Mouse (Mus musculus): Measurements from ENCODE around the gene Xlr5c. TPM values are rescaled to one million over a fixed set of nuclear protein-coding genes. Genes with fewer than 3 reads are reported as not detected.
"Not testable (repeated sequence)": the region's sequence is repeated elsewhere in the genome, so short reads cannot be mapped to it uniquely, and the experiment has no call there.

Gene Xlr5c
- 0.42 and 7.1 TPM in 2 replicates for total RNA-seq (2012; rRNA removed)

DNA sequence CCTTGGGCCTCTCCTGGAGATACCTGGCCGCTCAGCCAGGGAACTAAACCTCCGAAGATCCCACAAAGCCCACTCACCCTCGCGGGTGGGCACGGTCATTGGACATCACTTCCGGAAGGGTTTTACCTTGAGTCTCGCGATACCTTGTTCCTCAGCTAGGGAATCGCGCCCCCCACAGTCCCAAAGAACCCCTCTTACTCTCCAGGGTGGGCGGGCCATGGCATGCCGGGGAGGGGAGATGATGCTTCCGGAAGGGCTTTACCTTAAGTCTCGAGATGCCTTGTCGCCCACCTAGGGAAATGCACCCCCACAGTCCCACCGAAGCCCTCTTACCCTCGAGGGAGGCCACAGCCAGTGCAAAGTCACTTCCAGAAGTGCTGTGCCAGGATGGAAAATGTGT is at the start of gene Xlr5c, which contains the start of gene Xlr5a:
Gene Xlr5c, minus strand, starts transcription at position 101 of the 400 bp plus-strand sequence.
Gene Xlr5a, minus strand, starts transcription at position 101 of the 400 bp plus-strand sequence.
- DNase-seq (ENCODE audit: low read depth, low spot score); H3K4me3 ChIP-seq (ENCODE audit: insufficient read depth in 1 of 2, low read depth in 1 of 2, low read length in 2 of 2, poor library complexity in 1 of 2, severe bottlenecking in 1 of 2); H3K4me1 ChIP-seq (ENCODE audit: control insufficient read depth in 2 of 2, insufficient read depth in 2 of 2, low read length in 2 of 2, poor library complexity in 1 of 2); H3K9ac ChIP-seq (ENCODE audit: insufficient read depth, low read depth, low read length, poor library complexity, severe bottlenecking); H3K27ac ChIP-seq (ENCODE audit: insufficient read depth, low read depth, low read length, poor library complexity, severe bottlenecking); in situ Hi-C loops (cut with MboI; ENCODE audit: low sequenced_read_pairs in 2 of 2, unreplicated experiment in 2 of 2); H3K36me3 ChIP-seq (ENCODE audit: control insufficient read depth, insufficient read depth, low read length, poor library complexity, severe bottlenecking); H3K9me3 ChIP-seq (ENCODE audit: control insufficient read depth, insufficient read depth, low read depth, low read length): not testable (repeated sequence)

DNA sequence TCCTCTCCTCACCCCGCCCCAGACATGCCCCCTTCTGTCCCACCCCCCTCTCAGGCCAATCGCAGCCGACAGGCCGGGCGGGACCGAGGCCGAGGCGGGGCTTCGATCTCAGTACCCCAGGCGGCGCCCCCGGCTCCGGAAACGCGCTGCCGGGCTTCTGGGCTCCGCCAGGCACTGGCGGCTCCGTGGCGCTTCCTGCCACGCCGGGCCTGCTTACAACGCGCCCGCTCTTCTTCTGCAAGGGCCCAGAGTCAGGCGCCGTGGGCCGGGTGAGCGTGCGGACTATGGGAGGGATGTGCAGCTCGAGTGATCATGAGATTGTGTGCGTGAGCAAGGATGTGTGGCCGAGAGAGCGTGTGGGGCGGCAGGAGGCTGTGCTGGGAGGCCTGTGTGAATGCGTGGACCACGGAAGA is 49.7 kb upstream of the Xlr5c start, which contains the start of gene Zfp275:
Gene Zfp275, plus strand, starts transcription at position 139 of the 413 bp plus-strand sequence.
- Histone ChIP-seq H3K9ac (ENCODE audit: insufficient read depth, low read depth, low read length, poor library complexity, severe bottlenecking) (peak within 1 kb of the TSS; percentile 77), H3K36me3 (ENCODE audit: control insufficient read depth, insufficient read depth, low read length, poor library complexity, severe bottlenecking) (no peaks in the 10 kb centered on the region; the same call in 1 of the 2 replicates), H3K27ac (ENCODE audit: insufficient read depth, low read depth, low read length, poor library complexity, severe bottlenecking) (no peak within 1 kb of the TSS), H3K4me1 (ENCODE audit: control insufficient read depth in 2 of 2, insufficient read depth in 2 of 2, low read length in 2 of 2, poor library complexity in 1 of 2) (no peaks in the 10 kb centered on the region), H3K4me3 (ENCODE audit: insufficient read depth in 1 of 2, low read depth in 1 of 2, low read length in 2 of 2, poor library complexity in 1 of 2, severe bottlenecking in 1 of 2) (peak within 1 kb of the TSS; percentile 80 to 83), H3K9me3 (ENCODE audit: control insufficient read depth, insufficient read depth, low read depth, low read length) (no peaks in the 10 kb centered on the region)
- TF ChIP-seq MAFK (IDR thresholded peaks at IDR 0.05; ENCODE audit: insufficient read depth, low read depth, low read length), result no peak
- no peak for TF ChIP-seq ZNF384 (IDR thresholded peaks at IDR 0.05; ENCODE audit: low read depth, low read length)
- no peak for TF ChIP-seq ZC3H11A (IDR thresholded peaks at IDR 0.05; ENCODE audit: borderline replicate concordance, low read depth, low read length)
- no peak for TF ChIP-seq HCFC1 (IDR thresholded peaks at IDR 0.05; ENCODE audit: borderline replicate concordance, insufficient read depth, low read length)
- TF ChIP-seq CHD2 (IDR thresholded peaks at IDR 0.05; ENCODE audit: low read depth, low read length), result no peak
- in situ Hi-C loops (cut with MboI; ENCODE audit: low sequenced_read_pairs in 2 of 2, unreplicated experiment in 2 of 2), result no loop called here
- DNase-seq (ENCODE audit: low read depth, low spot score), result peak; percentile 49

- Histone ChIP-seq H3K9ac (ENCODE audit: insufficient read depth, low read depth, low read length, poor library complexity, severe bottlenecking) (no peak overlapping the region), H3K4me3 (ENCODE audit: insufficient read depth in 1 of 2, low read depth in 1 of 2, low read length in 2 of 2, poor library complexity in 1 of 2, severe bottlenecking in 1 of 2) (0 out of 4 replicates have a peak overlapping the region, but pooled peaks of 1 of the 2 experiments have one; percentile 28), H3K27ac (ENCODE audit: insufficient read depth, low read depth, low read length, poor library complexity, severe bottlenecking) (no peak overlapping the region), H3K4me1 (ENCODE audit: control insufficient read depth in 2 of 2, insufficient read depth in 2 of 2, low read length in 2 of 2, poor library complexity in 1 of 2) (no peaks in the 10 kb centered on the region), H3K36me3 (ENCODE audit: control insufficient read depth, insufficient read depth, low read length, poor library complexity, severe bottlenecking) (no peaks in the 10 kb centered on the region; the same call in 1 of the 2 replicates), H3K9me3 (ENCODE audit: control insufficient read depth, insufficient read depth, low read depth, low read length) (no peaks in the 10 kb centered on the region)
- in situ Hi-C loops (cut with MboI; ENCODE audit: low sequenced_read_pairs in 2 of 2, unreplicated experiment in 2 of 2), result no loop called here
- no peak for DNase-seq (ENCODE audit: low read depth, low spot score)
- TF ChIP-seq ZNF384 (IDR thresholded peaks at IDR 0.05; ENCODE audit: low read depth, low read length) (no peak), MAFK (IDR thresholded peaks at IDR 0.05; ENCODE audit: insufficient read depth, low read depth, low read length) (no peak), CHD2 (IDR thresholded peaks at IDR 0.05; ENCODE audit: low read depth, low read length) (no peak), HCFC1 (IDR thresholded peaks at IDR 0.05; ENCODE audit: borderline replicate concordance, insufficient read depth, low read length) (no peak), ZC3H11A (IDR thresholded peaks at IDR 0.05; ENCODE audit: borderline replicate concordance, low read depth, low read length) (no peak)
These were observed 49.3 kb upstream of the Xlr5c start for GRCm38 (mm10) chrX:73342068-73342467.

DNA sequence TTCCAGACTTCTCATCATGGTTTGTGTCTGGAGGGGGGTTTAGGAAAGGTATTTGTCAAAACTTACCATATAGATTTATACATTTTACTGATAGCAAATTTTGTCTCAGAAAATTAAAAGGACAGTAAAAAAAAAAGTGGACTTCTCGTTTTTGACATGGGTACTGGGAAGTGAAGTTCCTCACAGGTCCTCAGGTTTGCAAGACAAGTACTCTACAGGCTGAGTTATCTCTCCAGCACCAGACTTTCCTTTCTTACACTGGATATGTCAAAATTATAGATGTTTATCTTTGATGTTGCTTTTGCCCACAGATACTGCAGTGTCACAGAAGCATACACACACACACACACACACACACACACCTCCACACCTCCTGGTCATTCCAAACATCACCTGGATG is 48.7 kb upstream of the Xlr5c start:
- no peak for TF ChIP-seq ZC3H11A (IDR thresholded peaks at IDR 0.05; ENCODE audit: borderline replicate concordance, low read depth, low read length)
- TF ChIP-seq ZNF384 (IDR thresholded peaks at IDR 0.05; ENCODE audit: low read depth, low read length), result no peak
- TF ChIP-seq CHD2 (IDR thresholded peaks at IDR 0.05; ENCODE audit: low read depth, low read length), result no peak
- no peak for TF ChIP-seq MAFK (IDR thresholded peaks at IDR 0.05; ENCODE audit: insufficient read depth, low read depth, low read length)
- TF ChIP-seq HCFC1 (IDR thresholded peaks at IDR 0.05; ENCODE audit: borderline replicate concordance, insufficient read depth, low read length), result no peak
- in situ Hi-C loops (cut with MboI; ENCODE audit: low sequenced_read_pairs in 2 of 2, unreplicated experiment in 2 of 2), result no loop called here
- no peaks in the 10 kb centered on the region for H3K9me3 ChIP-seq (ENCODE audit: control insufficient read depth, insufficient read depth, low read depth, low read length)
- H3K9ac ChIP-seq (ENCODE audit: insufficient read depth, low read depth, low read length, poor library complexity, severe bottlenecking), result no peak overlapping the region
- no peak overlapping the region for H3K4me3 ChIP-seq (ENCODE audit: insufficient read depth in 1 of 2, low read depth in 1 of 2, low read length in 2 of 2, poor library complexity in 1 of 2, severe bottlenecking in 1 of 2)
- no peaks in the 10 kb centered on the region for H3K4me1 ChIP-seq (ENCODE audit: control insufficient read depth in 2 of 2, insufficient read depth in 2 of 2, low read length in 2 of 2, poor library complexity in 1 of 2)
- no peak overlapping the region for H3K27ac ChIP-seq (ENCODE audit: insufficient read depth, low read depth, low read length, poor library complexity, severe bottlenecking)
- no peaks in the 10 kb centered on the region; the same call in 1 of the 2 replicates for H3K36me3 ChIP-seq (ENCODE audit: control insufficient read depth, insufficient read depth, low read length, poor library complexity, severe bottlenecking)
- DNase-seq (ENCODE audit: low read depth, low spot score), result no peak

- Histone ChIP-seq H3K9ac (ENCODE audit: insufficient read depth, low read depth, low read length, poor library complexity, severe bottlenecking) (no peak within 1 kb of the TSS), H3K36me3 (ENCODE audit: control insufficient read depth, insufficient read depth, low read length, poor library complexity, severe bottlenecking) (no peaks in the 10 kb centered on the region), H3K4me3 (ENCODE audit: insufficient read depth in 1 of 2, low read depth in 1 of 2, low read length in 2 of 2, poor library complexity in 1 of 2, severe bottlenecking in 1 of 2) (no peak within 1 kb of the TSS), H3K4me1 (ENCODE audit: control insufficient read depth in 2 of 2, insufficient read depth in 2 of 2, low read length in 2 of 2, poor library complexity in 1 of 2) (no peaks in the 10 kb centered on the region), H3K27ac (ENCODE audit: insufficient read depth, low read depth, low read length, poor library complexity, severe bottlenecking) (no peak within 1 kb of the TSS), H3K9me3 (ENCODE audit: control insufficient read depth, insufficient read depth, low read depth, low read length) (no peaks in the 10 kb centered on the region)
- DNase-seq (ENCODE audit: low read depth, low spot score), result no peak
- TF ChIP-seq ZNF384 (IDR thresholded peaks at IDR 0.05; ENCODE audit: low read depth, low read length) (no peak), ZC3H11A (IDR thresholded peaks at IDR 0.05; ENCODE audit: borderline replicate concordance, low read depth, low read length) (no peak), MAFK (IDR thresholded peaks at IDR 0.05; ENCODE audit: insufficient read depth, low read depth, low read length) (no peak), CHD2 (IDR thresholded peaks at IDR 0.05; ENCODE audit: low read depth, low read length) (no peak), HCFC1 (IDR thresholded peaks at IDR 0.05; ENCODE audit: borderline replicate concordance, insufficient read depth, low read length) (no peak)
- in situ Hi-C loops (cut with MboI; ENCODE audit: low sequenced_read_pairs in 2 of 2, unreplicated experiment in 2 of 2), result no loop called here
These were observed 44.0 kb upstream of the Xlr5c start, which contains the start of gene Gm45015 for GRCm38 (mm10) chrX:73336740-73337139. TSS of gene Gm45015 (minus strand) at chrX:73336840.

All from ES-E14 (cell line).